Mouse (Mus musculus) heart, adult 18-20 months (tissue): Measurements from ENCODE around the gene Ubxn1. TPM values are rescaled to one million over a fixed set of nuclear protein-coding genes. Genes with fewer than 3 reads are reported as not detected.
"Not testable (repeated sequence)": the region's sequence is repeated elsewhere in the genome, so short reads cannot be mapped to it uniquely, and the experiment has no call there.

ENCODE experiments used
- DNase-seq, 2 experiments: peaks; one replicate each; pipeline ENCODE4 v3.0.0; 2021 to 2022; ENCODE audit warnings: mixed read lengths in 1 of 2
- total RNA-seq, 2 experiments: library from RNA; stranded (reverse); gene quantifications; 2 replicates each; pipeline ENCODE4 v1.2.3; 2021

The Ubxn1 gene
- total RNA-seq, 2 experiments from 2014 or later, result 125 to 132 TPM

DNA sequence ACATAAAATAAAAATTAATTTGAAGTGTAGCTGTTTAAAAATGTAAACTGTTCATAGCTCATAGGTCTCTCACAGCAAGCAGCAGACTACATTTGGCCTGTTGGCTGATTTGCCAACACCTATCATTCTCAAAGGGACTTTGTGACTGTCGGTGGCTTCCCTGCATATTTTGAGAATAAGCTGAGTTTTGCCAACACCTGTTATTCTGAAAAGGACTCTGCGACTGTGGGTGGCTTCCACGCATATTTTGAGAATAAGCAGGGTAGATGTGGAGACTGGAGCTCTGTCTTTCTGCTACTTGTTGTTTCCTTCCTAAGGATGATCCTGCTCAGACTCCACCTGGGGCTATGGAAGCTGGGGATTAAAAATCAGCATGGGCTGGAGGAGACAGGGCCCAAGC, 18.2 kb upstream of the Ubxn1 start:
- DNase-seq, result no peak

DNA sequence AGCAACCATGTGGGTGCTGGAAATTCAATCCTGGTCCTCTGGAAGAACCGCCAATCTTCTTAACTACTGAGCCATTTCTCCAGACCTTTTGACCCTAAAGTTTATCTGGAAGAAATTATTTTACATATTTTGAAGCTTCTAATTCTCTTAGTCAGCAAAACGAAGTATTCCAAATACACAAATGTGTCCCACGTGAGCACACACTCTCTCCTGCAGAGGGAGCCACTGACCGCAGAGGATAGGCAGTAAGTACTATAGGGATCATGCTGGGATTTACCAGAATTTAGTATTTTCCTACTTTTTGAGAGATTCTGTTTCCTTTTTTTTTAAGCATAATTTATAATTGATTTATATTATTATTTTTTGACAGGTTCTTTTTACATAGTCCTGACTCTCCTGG, 13.6 kb upstream of the Ubxn1 start:
- peak; percentile 49 to 66 for DNase-seq

DNA sequence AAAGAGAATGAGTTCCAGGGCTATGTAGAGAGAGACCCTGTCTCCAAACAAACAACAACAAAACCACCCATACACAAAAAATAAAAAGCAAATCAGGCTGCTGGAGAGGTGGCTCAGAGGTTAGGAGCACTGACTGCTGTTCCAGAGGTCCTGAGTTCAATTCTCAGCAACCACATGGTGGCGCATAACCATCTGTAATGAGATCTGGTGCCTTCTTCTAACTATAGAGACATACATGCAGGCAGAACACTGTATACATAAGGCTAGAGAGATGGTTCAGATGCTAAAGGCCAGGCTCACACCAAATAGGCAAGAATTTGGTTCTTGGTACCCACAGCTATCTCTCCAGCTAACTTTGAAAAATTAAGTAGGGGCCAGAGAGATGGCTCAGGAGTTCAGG, 12.3 kb upstream of the Ubxn1 start:
- peak in 1 of 2 experiments; percentile 49 for DNase-seq

DNA sequence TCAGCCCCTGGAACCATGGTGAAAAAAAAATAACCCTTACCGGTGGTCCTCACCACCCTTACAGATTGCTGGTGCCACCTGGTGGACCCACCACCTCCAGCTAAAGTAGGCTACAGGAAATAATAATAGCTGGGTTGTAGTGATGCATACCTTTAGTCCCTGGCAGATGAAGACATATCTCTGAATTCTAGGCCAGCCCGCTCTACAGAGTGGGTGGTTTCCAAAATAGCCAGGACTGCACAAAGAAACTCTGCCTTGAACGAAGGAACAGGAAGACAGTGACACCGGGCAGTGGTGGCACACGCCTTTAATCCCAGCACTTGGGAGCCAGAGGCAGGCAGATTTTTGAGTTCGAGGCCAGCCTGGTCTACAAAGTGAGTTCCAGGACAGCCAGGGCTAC, 7.0 kb upstream of the Ubxn1 start:
- no peak for DNase-seq

DNA sequence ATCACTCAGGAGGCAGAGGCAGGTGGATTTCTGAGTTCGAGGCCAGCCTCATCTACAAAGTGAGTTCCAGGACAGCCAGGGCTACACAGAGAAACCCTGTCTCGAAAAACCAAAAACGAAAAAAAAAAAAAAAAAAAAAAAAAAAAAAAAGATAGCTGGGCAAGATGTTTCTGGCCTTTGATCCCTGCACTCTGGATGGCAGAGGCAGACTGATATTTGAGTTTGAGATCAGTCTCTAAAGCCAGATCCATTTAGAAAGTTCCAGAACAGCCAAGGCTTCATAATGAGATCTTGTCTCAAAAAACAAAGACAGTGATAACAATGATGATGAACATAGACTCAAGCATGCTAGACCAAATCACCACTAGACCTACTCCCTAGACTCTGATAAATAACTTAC, 915 bp upstream of the Ubxn1 start:
- not testable (repeated sequence) for DNase-seq

DNA sequence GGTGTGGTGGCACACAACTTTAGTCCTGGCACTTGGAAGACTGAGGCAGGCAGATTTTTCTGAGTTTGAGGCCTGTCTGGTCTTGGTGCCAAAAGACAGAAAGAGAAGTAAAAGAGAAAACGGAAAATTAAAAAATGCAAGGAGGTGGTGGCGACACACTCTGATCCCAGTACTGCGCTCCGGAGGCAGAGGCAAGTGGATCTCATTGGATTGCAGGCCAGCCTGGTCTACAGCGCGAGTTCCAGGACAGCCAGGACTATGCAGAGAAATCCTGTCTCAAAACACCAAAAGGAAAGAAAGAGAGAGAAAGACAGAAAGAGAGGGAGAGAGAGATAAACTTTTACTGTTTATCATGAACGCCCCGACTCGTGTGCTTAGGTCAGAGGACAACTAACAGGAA, 458 bp upstream of the Ubxn1 start:
- no peak for DNase-seq

DNA sequence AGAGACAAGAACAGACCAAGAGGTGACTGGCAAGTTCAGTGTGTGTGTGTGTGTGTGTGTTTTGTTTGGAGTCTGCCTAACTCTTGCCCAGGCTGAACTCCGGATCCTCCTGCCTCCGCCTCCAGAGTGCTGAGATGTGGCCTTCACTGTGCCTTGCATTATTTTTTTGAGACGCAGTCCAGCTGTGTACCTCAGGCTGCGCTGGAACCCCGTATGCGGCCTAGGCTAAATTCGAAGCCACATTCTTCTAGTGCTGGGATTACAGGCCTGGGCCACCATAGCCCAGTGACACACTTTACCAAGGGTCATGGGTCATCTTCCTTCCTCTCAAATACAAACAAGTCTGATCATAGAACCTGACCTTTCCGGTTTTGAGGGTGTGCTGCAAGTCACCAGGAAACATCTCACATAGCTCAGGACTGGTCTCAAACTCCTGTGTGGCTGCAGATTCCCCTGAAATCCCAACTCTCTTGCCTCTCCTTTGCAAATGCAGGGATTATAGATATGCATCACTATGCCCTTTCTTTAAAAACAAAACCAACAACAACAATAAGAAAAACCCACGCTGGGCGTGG, 1.1 kb downstream of the Ubxn1 start:
- no peak for DNase-seq

DNA sequence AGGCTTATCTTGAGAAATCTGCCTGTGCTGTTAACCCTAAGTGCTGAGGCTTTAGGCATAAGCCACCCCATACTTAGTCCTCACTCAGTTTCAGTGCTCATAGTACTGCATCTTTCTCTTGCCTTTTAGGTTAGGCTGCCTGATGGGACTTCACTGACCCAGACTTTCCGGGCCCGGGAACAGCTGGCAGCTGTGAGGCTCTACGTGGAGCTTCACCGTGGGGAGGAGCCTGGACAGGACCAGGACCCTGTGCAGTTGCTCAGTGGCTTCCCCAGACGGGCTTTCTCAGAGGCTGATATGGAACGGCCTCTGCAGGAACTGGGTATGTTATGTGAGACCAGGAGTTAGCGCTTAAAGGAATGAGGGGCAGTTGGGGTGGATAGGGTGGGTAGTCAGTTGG, 3.7 kb downstream of the Ubxn1 start:
- DNase-seq, result no peak

DNA sequence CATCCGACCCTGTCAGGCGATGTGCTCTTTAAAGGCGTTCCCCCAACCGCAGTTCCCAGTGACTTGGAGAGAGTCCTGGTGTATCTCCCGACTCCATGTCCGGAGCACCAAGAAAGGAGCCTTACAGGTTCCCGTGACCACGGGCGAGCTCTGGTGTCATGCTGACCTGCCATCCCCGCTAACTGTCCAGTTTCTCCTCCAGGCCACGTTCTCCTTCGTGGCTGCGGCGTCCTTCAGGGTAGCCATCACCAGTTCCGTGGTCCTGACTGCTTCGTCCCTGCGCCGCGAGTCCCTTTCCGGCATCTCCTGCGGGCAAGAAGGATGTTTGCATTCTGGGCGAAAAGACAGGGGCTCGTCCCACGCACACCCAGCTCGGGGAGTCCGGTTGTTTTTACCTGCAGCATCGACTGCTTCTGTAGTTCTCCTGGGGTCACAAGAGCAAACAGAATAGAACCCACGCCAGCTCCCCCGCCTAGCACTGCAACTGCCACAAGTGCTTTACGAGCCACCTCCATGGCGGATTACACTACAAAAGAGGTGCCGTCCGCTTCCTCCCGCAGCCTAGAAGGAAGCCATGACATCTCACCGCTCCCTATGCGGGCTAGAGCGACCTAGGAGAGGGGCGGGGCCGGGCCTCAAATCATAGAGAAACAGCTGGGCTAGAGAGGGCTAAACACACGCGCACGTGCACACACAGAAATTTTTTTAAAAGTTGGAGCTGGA, 9.2 kb downstream of the Ubxn1 start, which contains the start of gene Uqcc3:
Gene Uqcc3, minus strand, starts transcription at position 613 of the 723 bp plus-strand sequence.
- DNase-seq, result peak; percentile 94

DNA sequence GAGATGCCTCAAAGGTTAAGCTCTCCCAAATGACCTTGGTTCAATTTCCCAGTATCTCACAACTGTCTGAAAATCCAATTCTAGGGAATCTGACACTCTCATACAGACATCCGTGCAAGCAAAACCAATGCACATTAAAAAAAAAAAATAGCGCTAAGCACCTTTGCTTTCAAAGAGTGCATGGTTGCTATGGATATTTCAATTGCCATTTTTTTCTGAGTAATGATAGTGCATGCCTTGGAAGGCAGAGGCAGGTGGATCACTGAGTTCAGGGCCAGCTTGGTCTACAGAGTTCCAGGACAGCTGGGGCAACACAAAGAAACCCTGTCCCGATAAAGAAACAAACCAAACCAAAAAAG, 9.7 kb downstream of the Ubxn1 start:
- no peak for DNase-seq

DNA sequence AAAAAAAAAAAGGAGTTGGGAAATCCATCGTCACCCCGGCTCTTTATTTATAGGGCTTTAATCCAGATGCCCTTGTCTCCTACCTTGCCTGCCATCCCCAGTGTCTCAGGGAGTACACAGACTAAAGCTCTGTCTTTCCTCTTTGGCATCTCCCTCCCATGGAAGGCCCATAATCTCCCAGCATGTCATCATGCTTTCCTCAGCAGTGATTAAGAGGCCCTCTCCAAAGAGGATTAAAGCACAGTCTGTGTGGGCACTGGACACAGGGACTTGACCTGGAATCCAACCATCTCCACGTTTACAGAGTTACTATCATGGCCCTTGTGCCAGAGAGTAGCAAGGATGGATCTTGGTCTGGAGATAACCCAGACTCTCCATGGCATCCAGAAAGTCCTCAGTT, 12.3 kb downstream of the Ubxn1 start, which contains the start of the genes Lbhd1 and Gm49403:
Gene Lbhd1, plus strand, starts transcription at position 117 of the 400 bp plus-strand sequence.
Gene Gm49403, plus strand, starts transcription at position 315 of the 400 bp plus-strand sequence.
- DNase-seq, result no peak

DNA sequence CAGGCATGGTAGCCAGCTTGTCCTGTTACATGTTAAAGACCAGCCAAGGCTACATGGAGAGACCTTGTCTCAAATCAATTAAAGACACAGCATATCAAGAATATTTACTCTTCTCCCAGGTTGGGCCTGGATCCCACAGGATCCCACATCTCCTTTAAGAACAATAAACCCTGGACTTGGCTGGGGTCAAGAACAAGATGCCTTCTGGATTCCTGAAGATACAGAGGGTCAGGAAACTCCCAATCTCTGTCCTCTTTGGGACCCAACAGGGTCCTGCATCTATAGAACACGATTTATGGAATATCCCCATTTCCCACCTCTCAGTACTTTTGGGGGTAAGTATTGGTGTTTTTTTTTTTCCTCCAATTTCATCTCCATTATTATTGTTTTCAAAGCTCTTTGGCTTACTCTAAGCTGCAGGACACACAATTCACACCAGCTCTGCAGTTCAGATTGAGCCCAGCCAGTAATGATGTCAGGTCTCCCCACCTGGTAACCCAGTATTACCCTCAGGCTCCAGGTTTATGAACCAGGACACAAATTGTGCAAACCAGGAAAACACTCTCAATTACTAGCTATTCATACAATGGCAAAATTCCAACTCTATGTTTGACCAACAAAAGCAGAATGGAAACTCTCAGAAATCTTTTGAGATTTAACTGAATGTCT, 15.8 kb downstream of the Ubxn1 start:
- no peak for DNase-seq

DNA sequence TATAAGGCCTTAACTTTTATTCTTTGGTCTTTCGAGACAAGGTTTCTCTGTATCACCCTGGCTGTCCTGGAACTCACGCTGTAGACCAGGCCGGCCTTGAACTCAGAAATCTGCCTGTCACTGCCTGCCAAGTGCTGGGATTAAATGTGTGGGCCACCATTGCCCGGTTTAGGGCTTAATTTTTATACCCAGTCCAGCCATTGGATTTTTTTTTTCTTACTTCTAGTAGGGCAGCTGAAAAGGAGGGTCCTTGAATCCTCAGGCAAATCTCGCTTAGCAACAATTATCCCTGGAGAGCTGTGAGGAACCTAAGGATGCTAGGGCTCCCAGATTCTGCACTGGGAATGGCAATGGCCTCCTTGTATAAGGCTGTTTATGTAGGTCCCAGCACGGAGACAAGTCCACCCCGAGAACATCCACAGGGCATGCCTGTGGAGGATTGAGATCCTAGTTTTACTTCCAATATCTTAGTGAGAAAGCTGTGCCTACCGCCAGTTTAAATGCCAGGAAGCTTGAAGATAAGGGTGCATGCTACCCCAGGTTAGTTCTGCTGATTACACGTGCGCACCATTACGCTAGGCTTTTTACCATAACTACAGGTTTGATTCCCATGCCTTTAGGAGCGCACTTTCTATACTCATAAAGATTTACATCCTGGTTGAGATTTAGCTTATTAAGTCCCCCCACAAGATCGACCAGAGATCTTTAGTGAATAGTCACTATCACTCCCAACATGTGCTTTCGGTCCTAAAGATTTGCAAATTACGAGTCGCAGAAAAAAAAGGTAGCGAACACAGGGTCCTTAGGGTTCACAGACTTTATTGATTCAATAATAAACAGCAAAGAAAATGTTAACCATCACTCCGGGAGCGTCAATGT, 16.5 kb downstream of the Ubxn1 start:
- DNase-seq, result no peak

DNA sequence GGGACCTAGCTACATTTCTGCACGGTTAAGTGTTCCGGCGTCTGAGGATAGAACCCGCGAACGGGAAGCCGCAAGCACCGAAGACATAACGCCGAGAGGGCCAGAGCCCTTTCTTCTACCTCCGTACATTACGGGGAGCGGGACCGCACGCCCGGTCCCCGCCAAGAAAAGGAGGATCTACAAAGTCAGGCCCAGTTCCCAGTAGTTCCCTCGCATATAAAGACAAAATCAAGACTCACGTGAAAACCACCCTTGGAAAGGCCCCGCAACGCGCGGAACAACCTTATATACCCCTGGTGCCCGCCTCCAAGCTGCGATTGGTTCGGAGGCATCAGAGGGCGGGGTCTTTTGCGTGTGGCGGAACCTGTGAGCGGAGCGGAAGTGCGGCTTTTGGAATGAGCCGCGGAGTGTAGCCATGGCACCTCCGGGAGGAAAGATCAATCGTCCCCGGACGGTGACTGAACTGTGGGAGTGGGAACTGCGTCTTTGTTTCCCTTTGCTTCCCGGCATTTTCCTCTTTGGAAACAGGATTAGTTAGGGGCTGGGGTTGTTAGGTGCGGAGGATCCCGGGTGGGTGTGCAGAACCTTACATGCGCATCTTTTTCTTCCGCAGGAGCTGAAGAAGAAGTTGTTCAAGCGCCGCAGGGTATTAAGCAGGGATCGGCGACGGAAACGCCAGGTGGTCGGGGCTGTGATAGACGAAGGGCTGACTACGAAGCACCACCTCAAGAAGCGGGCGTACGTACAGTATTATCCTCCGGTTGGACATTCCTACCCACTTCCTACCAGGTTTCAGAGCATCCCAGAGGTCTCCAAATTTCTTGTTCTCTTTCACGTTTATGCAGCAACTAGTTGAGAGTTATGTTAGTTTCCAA, 17.5 kb downstream of the Ubxn1 start, which contains the start of the genes 1810009A15Rik and Gm49416:
Gene 1810009A15Rik, plus strand, starts transcription at position 343 of the 875 bp plus-strand sequence.
Gene Gm49416, plus strand, starts transcription at position 416 of the 875 bp plus-strand sequence.
- DNase-seq, result peak; percentile 97

DNA sequence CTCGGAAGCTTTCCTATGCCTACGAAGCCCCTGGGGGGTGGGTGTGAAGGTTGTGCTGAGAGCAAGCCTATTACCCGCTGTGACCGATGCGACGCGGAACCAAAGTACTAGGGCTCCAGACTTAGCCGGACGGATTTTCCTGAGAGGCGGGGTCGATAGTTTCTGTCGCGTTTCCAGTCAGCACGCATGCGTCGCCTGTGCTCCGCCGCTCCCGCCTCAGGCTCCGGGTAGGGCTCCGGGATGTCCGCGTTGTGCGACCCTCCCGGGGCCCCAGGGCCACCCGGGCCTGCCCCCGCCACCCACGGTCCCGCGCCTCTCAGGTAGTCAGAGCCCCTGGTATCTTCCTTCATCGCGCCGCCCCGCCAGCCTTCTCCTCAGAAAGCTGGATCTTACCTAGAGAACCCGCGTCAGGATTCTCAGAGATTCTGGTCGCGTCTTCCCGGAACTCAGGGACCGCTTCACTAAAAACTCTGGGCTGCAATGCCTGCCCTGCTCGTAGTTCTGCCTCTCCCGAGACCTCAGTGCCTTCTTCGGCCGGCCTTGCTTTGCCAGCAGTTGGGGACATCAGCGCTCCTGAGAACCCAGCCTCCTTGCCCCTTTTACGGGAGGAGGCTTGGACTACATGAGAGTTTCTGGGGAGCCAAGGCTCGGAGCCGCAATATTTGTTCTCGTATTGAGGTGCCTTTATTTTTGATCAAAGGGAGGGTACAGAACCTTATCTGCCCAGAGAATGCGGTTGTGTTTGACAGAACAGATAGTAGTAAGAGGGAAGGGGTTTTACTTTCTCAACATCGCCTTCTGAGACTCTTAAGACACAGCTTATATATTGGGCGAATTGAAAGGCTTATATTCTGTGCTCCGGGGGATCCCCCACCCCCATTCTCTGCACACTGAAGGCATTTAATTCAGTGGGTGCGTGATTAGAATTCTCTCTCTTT, 21.8 kb downstream of the Ubxn1 start, which contains the start of gene Ints5:
Gene Ints5, plus strand, starts transcription at position 177 of the 938 bp plus-strand sequence.
- peak; percentile 89 to 94 for DNase-seq

DNA sequence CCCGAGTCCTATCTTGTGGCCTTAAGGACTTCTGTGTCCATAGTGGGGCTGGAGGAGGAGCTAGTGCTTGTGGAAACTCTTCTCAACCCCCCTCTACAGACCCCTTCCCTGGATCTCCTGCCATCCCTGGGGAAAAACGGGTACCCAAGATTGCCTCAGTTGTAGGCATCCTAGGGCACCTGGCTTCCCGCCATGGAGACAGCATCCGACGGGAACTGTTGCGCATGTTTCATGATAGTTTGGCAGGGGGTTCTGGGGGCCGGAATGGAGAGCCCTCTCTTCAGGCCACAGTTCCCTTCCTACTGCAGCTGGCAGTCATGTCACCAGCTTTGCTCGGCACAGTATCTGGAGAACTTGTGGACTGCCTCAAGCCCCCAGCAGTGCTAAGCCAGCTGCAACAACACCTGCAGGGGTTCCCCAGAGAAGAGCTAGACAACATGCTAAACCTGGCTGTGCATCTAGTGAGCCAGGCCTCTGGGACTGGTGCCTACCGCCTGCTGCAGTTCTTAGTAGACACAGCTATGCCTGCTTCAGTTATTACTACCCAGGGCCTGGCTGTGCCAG, 24.2 kb downstream of the Ubxn1 start:
- no peak for DNase-seq

DNA sequence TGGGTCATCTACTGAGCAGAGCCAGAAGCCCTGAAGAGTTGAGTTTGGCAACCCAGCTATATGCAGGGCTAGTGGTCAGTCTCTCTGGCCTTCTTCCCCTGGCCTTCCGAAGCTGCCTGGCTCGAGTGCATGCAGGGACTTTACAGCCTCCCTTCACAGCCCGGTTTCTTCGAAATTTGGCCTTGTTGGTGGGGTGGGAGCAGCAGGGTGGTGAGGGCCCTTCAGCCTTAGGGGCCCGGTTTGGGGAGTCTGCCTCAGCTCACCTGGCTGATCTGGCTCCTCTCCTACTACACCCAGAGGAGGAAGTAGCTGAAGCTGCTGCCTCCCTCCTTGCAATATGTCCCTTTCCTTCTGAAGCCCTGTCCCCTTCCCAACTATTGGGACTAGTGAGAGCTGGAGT, 24.9 kb downstream of the Ubxn1 start:
- not testable (repeated sequence) for DNase-seq

DNA sequence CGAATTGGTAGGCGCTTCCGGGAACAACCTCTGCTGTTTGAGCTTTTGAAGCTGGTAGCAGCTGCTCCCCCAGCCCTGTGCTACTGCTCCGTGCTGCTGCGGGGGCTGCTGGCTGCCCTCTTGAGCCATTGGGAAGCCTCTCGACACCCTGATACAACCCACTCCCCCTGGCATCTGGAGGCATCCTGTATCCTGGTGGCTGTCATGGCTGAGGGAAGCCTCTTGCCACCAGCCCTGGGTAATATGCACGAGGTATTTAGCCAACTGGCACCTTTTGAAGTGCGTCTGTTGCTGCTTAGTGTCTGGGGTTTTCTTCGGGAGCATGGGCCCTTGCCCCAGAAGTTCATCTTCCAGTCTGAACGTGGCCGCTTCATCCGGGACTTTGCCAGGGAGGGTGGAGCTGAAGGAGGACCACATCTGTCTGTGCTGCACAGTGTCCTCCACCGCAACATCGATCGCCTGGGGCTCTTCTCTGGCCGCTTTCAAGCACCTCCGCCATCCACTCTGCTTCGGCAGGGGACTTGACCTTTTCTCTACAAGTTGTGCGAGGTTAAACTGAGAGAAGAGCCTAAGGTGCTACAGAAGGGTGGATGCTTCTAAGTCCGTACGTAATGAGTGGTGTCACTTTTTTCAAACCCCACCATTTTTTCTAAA, 26.0 kb downstream of the Ubxn1 start:
- peak; percentile 45 to 61 for DNase-seq
